Mouse (Mus musculus) hindbrain, embryonic 13.5 days (tissue): ENCODE measurements around the gene Cerk. TPM values are rescaled to one million over a fixed set of nuclear protein-coding genes. Genes with fewer than 3 reads are reported as not detected.
"Not testable (repeated sequence)": the region's sequence is repeated elsewhere in the genome, so short reads cannot be mapped to it uniquely, and the experiment has no call there.

Experiments used
- ATAC-seq: fragments of 200-750 bp; cut with Nextera tagmentation; 2 replicates; pipeline ENCODE4 v1.8.0; 2017; ENCODE audit warnings: moderate TSS enrichment; ENCODE audit not compliant: low FRiP score
- H3K27ac ChIP-seq: fragments of 300-500 bp; sonication (generic); 2 replicates; pipeline ENCODE4 v1.5.1; 2015; ENCODE audit warnings: inconsistent platforms, mild to moderate bottlenecking, moderate library complexity
- H3K27me3 ChIP-seq: fragments of 300-500 bp; sonication (generic); 2 replicates; pipeline ENCODE4 v1.6.1; 2015; ENCODE audit warnings: mild to moderate bottlenecking, inconsistent platforms
- H3K36me3 ChIP-seq: fragments of 300-500 bp; sonication (generic); 2 replicates; pipeline ENCODE4 v1.6.1; 2015; ENCODE audit warnings: mild to moderate bottlenecking, inconsistent platforms
- H3K4me1 ChIP-seq: fragments of 300-500 bp; sonication (generic); replicated peaks from 2 replicates; pipeline ENCODE4 v1.6.1; 2015; ENCODE audit warnings: inconsistent platforms
- H3K4me2 ChIP-seq: fragments of 300-500 bp; sonication (generic); 2 replicates; pipeline ENCODE4 v1.6.1; 2015; ENCODE audit warnings: inconsistent platforms, mild to moderate bottlenecking, moderate library complexity
- H3K4me3 ChIP-seq: fragments of 300-500 bp; sonication (generic); 2 replicates; pipeline ENCODE4 v1.5.1; 2015; ENCODE audit warnings: mild to moderate bottlenecking, inconsistent platforms
- H3K9ac ChIP-seq: fragments of 300-500 bp; sonication (generic); 2 replicates; pipeline ENCODE4 v1.6.1; 2015; ENCODE audit warnings: mild to moderate bottlenecking, inconsistent platforms
- H3K9me3 ChIP-seq: fragments of 300-500 bp; sonication (generic); 2 replicates; pipeline ENCODE4 v1.6.1; 2016; ENCODE audit warnings: inconsistent platforms
- WGBS: fragments of 180-500 bp; shearing (Covaris S2); methylation state at CpG from one replicate; pipeline ENCODE4 v1.1.7; 2015; 5-methylcytosine and 5-hydroxymethylcytosine counted together
- polyA plus RNA-seq: library from polyadenylated mRNA; unstranded; fragments of >200 nt; fragmentation: Nextera tagmentation; extraction: Ambion mirVana; gene quantifications from 2 replicates; pipeline ENCODE4 v1.2.1, GENCODE M21; 2015

Cerk gene
- polyA plus RNA-seq, 1 experiment from 2014 or later, result 24.3 TPM

DNA sequence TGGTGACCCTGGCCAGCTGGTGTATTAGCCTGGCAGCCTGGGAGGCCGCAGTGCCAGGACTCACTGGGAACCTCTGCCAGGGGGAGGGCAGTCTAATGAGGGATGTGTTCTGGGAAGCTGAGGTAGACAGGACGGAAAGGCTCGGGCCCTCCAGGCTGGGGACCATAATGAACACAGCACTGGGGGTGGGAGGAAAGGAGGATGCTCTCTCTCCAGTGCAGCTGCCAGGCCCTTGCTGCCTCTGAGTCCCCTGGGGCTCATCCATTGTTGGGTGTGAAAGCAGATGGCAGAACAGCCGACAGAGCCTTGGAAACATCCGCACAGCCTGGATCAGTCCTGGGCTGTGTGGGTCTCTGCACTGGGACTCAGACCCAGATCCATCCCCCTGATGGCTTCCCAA is 2.2 kb upstream of the Cerk start:
- 0 out of 2 replicates have a peak, but pooled peaks have one; percentile 31 for ATAC-seq
- Histone ChIP-seq H3K27me3 (no peaks in the 10 kb centered on the region), H3K4me2 (no peak overlapping the region), H3K4me3 (no peak overlapping the region), H3K36me3 (no peaks in the 10 kb centered on the region), H3K9ac (peak overlapping the region; percentile 43; the same call in 1 of the 2 replicates), H3K4me1 (peaks cover 45% of the 10 kb centered on the region), H3K9me3 (no peaks in the 10 kb centered on the region), H3K27ac (peak overlapping the region; percentile 79)
- WGBS, result 21% methylated on average over 5 of the region's 5 CpGs

- no peak for ATAC-seq
- Histone ChIP-seq H3K4me3 (peak overlapping the region; percentile 86; the same call in 1 of the 2 replicates), H3K9ac (peak overlapping the region; percentile 99), H3K9me3 (no peaks in the 10 kb centered on the region), H3K27ac (peak overlapping the region; percentile 95; the same call in 1 of the 2 replicates), H3K27me3 (no peaks in the 10 kb centered on the region), H3K4me1 (peaks cover 59% of the 10 kb centered on the region), H3K36me3 (no peaks in the 10 kb centered on the region), H3K4me2 (peak overlapping the region; percentile 84)
- WGBS, result 45% methylated on average over 3 of the region's 3 CpGs
These were observed 745 bp upstream of the Cerk start for GRCm38 (mm10) chr15:86186686-86187085.

GRCm38 (mm10) chr15:86184851-86185688 is 871 bp downstream of the Cerk start:
- under 1% methylated on average over 60 of the region's 70 CpGs for WGBS
- Histone ChIP-seq H3K27me3 (no peaks in the 10 kb centered on the region), H3K36me3 (no peaks in the 10 kb centered on the region), H3K4me1 (peaks cover 60% of the 10 kb centered on the region), H3K9ac (peak overlapping the region; percentile 99), H3K9me3 (no peaks in the 10 kb centered on the region), H3K4me2 (peak overlapping the region; percentile 84), H3K27ac (peak overlapping the region; percentile 95), H3K4me3 (peak overlapping the region; percentile 86)
- peak; percentile 63 for ATAC-seq

DNA sequence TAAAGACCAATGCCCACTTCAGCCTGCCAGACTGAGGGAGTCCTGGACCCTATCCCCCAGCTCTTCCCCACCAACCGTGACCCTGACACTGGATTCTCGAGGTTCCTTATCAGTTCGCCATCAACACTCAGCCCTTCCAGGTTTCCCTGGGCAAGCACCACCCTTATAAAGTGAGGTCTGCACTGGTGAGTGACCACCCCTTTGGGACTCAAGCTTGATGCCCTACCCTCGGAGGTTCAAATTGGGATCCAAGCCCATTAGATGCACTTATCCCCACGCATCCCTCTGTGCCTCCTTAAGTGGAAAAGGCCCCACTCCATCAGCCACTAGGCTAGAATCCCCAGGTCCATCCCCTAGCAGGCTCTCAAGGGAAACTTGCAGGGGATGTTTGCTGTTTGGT is 1.9 kb downstream of the Cerk start:
- Histone ChIP-seq H3K27ac (0 out of 2 replicates have a peak overlapping the region, but pooled peaks have one; percentile 40), H3K9me3 (no peaks in the 10 kb centered on the region), H3K4me1 (peaks cover 54% of the 10 kb centered on the region), H3K4me3 (peak overlapping the region; percentile 86), H3K36me3 (no peaks in the 10 kb centered on the region), H3K9ac (peak overlapping the region; percentile 99), H3K27me3 (no peaks in the 10 kb centered on the region), H3K4me2 (peak overlapping the region; percentile 84)
- WGBS, result 71% methylated on average over 5 of the region's 5 CpGs
- ATAC-seq, result no peak

- Histone ChIP-seq H3K4me1 (peaks cover 48% of the 10 kb centered on the region), H3K4me3 (no peak overlapping the region), H3K4me2 (peak overlapping the region; percentile 84), H3K9me3 (no peaks in the 10 kb centered on the region), H3K36me3 (no peaks in the 10 kb centered on the region), H3K27ac (no peak overlapping the region), H3K27me3 (no peaks in the 10 kb centered on the region), H3K9ac (no peak overlapping the region)
- ATAC-seq, result no peak
- 96% methylated on average over 8 of the region's 8 CpGs for WGBS
These were observed 2.5 kb downstream of the Cerk start for GRCm38 (mm10) chr15:86183484-86183883.

GRCm38 (mm10) chr15:86182646-86183045 is 3.3 kb downstream of the Cerk start:
- H3K4me2 ChIP-seq, result peak overlapping the region; percentile 17; the same call in 1 of the 2 replicates
- H3K4me1 ChIP-seq, result peaks cover 42% of the 10 kb centered on the region
- whole genome bisulfite sequencing, result 55% methylated on average over 12 of the region's 13 CpGs
- H3K9ac ChIP-seq, result 0 out of 2 replicates have a peak overlapping the region, but pooled peaks have one; percentile 43
- no peak overlapping the region for H3K4me3 ChIP-seq
- no peaks in the 10 kb centered on the region for H3K9me3 ChIP-seq
- no peak for ATAC-seq
- H3K27ac ChIP-seq, result peak overlapping the region; percentile 40
- no peaks in the 10 kb centered on the region for H3K27me3 ChIP-seq
- H3K36me3 ChIP-seq, result no peaks in the 10 kb centered on the region

- WGBS, result 40% methylated on average over 11 of the region's 11 CpGs
- no peak for ATAC-seq
- Histone ChIP-seq H3K27me3 (no peaks in the 10 kb centered on the region), H3K27ac (peak overlapping the region; percentile 40), H3K4me3 (no peak overlapping the region), H3K36me3 (no peaks in the 10 kb centered on the region), H3K9ac (peak overlapping the region; percentile 43), H3K9me3 (no peaks in the 10 kb centered on the region), H3K4me1 (peaks cover 42% of the 10 kb centered on the region), H3K4me2 (no peak overlapping the region)
These were observed 4.0 kb downstream of the Cerk start for GRCm38 (mm10) chr15:86181941-86182439.

DNA sequence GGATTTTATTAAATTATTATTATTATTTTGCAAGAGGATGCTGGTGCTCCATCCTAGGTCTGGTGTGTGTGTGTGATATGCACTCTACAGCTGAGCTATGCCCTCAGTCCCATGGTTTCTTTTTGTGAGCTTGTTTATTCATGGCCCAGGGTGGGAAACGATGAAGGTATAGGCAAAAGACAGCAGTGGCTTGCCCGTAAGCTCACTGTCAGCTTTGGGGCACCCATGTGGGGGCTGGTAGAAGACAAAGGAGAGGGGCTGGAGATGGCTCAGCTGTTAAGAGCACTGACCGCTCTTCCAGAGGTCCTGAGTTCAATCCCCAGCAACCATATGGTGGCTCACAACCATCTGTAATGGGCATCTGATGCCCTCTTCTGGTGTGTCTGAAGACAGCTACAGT is 4.6 kb downstream of the Cerk start:
- WGBS, result 94% methylated on average over 3 of the region's 3 CpGs
- H3K4me3 ChIP-seq, H3K4me2 ChIP-seq, H3K27me3 ChIP-seq, H3K27ac ChIP-seq, H3K9ac ChIP-seq, H3K36me3 ChIP-seq, H3K9me3 ChIP-seq, ATAC-seq: not testable (repeated sequence)
- peaks cover 36% of the 10 kb centered on the region for H3K4me1 ChIP-seq

DNA sequence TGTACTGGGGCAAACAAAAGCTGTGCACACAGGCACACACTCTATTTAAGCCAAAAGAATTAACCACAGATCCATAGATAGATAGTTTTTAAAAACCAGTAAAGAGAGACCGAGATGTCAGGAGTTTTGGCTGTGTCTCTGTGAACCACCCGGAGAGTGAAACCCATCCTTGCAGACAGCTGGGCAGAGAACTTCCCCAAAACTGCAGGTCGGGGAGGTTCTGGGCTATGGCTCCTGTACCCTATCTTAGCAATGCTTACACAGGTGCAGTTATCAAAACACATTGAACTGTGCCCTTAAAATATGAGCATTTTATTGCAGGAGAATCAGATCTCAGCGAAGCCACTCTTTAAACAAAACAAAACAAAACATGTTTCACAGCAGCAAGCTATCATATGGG is 5.5 kb downstream of the Cerk start:
- Histone ChIP-seq H3K27me3 (no peaks in the 10 kb centered on the region), H3K4me1 (peaks cover 32% of the 10 kb centered on the region), H3K9me3 (no peaks in the 10 kb centered on the region), H3K4me3 (no peak overlapping the region), H3K36me3 (no peaks in the 10 kb centered on the region), H3K27ac (no peak overlapping the region), H3K9ac (no peak overlapping the region), H3K4me2 (no peak overlapping the region)
- WGBS, result 88% methylated on average over 4 of the region's 4 CpGs
- ATAC-seq, result no peak

DNA sequence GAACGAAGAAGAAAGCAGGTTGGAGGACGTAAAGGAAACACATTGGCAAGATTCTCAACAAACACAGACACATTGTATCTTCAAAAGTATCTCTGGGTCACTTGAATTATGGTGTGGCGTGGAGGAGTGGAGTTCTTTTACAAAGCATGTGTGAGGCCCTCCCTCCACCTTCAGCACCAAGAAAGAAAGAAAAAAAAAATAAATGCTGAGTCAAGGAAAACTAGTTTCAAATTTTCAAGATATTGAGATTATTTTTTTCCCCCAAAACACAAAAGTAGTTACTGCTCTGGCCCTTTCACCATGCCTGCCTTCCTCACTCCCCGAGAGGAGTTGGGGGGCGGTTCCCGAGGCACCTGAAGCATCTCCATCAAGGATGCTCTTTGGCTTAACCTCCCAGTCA is 7.3 kb downstream of the Cerk start:
- Histone ChIP-seq H3K27me3 (no peaks in the 10 kb centered on the region), H3K9me3 (no peaks in the 10 kb centered on the region), H3K4me3 (no peak overlapping the region), H3K4me2 (no peak overlapping the region), H3K27ac (no peak overlapping the region), H3K9ac (no peak overlapping the region), H3K4me1 (peaks cover 27% of the 10 kb centered on the region), H3K36me3 (no peaks in the 10 kb centered on the region)
- 89% methylated on average over 6 of the region's 6 CpGs for WGBS
- no peak for ATAC-seq

- not testable (repeated sequence) for H3K27ac ChIP-seq, ATAC-seq, H3K4me2 ChIP-seq, H3K36me3 ChIP-seq, H3K4me3 ChIP-seq, H3K9me3 ChIP-seq, H3K27me3 ChIP-seq, H3K9ac ChIP-seq
- 87% methylated on average over 2 of the region's 2 CpGs for WGBS
- H3K4me1 ChIP-seq, result peaks cover 29% of the 10 kb centered on the region
These were observed 8.2 kb downstream of the Cerk start for GRCm38 (mm10) chr15:86177703-86178251.

DNA sequence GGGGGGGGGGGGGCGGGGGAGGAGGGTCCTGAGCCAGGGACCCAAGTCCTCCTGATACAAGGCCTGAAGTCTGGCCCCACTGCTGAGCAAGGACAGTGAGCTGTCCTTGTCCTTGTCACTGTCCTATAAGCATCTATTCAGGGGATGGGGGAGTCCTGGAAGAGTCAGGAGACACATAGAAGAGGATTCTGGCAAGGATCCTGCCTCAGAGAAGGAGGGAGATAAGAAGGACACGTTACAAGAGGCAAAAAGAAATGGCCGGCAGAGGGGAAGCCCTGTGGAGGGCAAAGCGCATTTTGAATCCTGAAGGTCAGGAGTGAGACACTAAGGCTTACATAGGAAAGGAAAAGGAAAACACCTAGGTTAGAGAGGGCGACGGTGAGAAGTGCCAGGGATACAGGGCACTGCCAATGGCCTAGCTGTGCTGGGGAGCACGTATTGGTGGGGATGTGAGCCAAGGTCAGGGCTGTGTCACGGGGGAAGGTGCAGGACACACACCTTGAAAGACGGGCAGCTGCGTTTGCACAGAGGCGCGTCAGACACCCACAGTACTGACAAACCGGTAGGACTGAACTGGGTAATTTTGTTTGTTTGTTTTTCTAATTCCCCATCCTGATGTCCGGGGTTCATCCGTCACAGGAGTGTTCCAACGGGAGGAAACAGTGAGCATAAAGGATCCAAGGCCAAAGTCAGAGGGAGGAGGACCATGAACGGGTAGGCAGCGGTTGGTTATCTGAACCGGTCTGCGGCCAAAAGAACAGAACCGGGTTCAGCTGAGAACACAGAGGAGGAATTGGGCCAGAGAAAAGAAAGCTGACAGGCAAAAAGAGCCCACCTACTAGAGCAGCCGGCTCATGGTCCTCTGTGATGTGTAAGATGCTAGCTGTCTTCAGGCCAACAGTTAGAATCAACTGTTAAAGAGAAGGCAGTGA is 8.9 kb downstream of the Cerk start:
- no peak for ATAC-seq
- Histone ChIP-seq H3K36me3 (no peaks in the 10 kb centered on the region), H3K4me1 (peaks cover 25% of the 10 kb centered on the region), H3K9me3 (no peaks in the 10 kb centered on the region), H3K4me2 (no peak overlapping the region), H3K27me3 (no peaks in the 10 kb centered on the region), H3K4me3 (no peak overlapping the region), H3K27ac (no peak overlapping the region), H3K9ac (no peak overlapping the region)
- WGBS, result 79% methylated on average over 22 of the region's 22 CpGs
